Mouse (Mus musculus): ENCODE data around the gene Gm26897.

GRCm38 (mm10) chr5:111779776-111780485 is 46.2 kb downstream of the Gm26897 start:
- TF ChIP-seq CTCF (IDR thresholded peaks at IDR 0.05) = no peak
- no peak for TF ChIP-seq EP300 (IDR thresholded peaks at IDR 0.05)

All from lung, postnatal 0 days (tissue).